Mouse (Mus musculus) embryonic fibroblast, embryonic 13.5 days (primary cell): ENCODE measurements around the gene Abca17. TPM values are rescaled to one million over a fixed set of nuclear protein-coding genes. Genes with fewer than 3 reads are reported as not detected.

Experiments used
- H3K27ac ChIP-seq: 2 replicates; pipeline ENCODE4 v1.5.1; 2012; ENCODE audit warnings: low read length, control low read depth, inconsistent platforms; ENCODE audit not compliant: insufficient read depth
- H3K4me1 ChIP-seq: 2 replicates; pipeline ENCODE4 v1.6.1; 2011; ENCODE audit warnings: low read length; ENCODE audit not compliant: control insufficient read depth, insufficient read depth
- H3K4me3 ChIP-seq: 2 replicates; pipeline ENCODE4 v1.5.1; 2011; ENCODE audit warnings: mild to moderate bottlenecking, control low read depth, low read length; ENCODE audit not compliant: insufficient read depth
- CTCF ChIP-seq: IDR thresholded peaks from 2 replicates; pipeline ENCODE4 v1.5.1; 2011; ENCODE audit warnings: mild to moderate bottlenecking, control low read depth, low read length, moderate library complexity, borderline replicate concordance; ENCODE audit not compliant: insufficient read depth
- POLR2A ChIP-seq: IDR thresholded peaks from 2 replicates; pipeline ENCODE4 v1.6.1; 2011; ENCODE audit warnings: low read depth, mild to moderate bottlenecking, control low read depth, low read length, moderate library complexity
- polyA plus RNA-seq: library from polyadenylated mRNA; stranded (reverse); fragments of >200 nt; gene quantifications from 2 replicates; pipeline ENCODE4 v1.2.4, GENCODE M21; 2011; ENCODE audit warnings: low read depth; ENCODE audit not compliant: missing spikeins, insufficient read length

The Abca17 gene
- polyA plus RNA-seq, 1 experiment: not detected

GRCm38 (mm10) chr17:24349176-24349575 is 1.7 kb downstream of the Abca17 start:
- H3K4me1 ChIP-seq: no peaks in the 10 kb centered on the region
- no peak overlapping the region for H3K4me3 ChIP-seq
- no peak overlapping the region for H3K27ac ChIP-seq
- no peak for TF ChIP-seq POLR2A

- Histone ChIP-seq H3K4me3 (no peak overlapping the region), H3K27ac (no peak overlapping the region), H3K4me1 (no peaks in the 10 kb centered on the region)
- no peak for TF ChIP-seq CTCF
- no peak for TF ChIP-seq POLR2A
Observed at GRCm38 (mm10) chr17:24346831-24347230, 4.0 kb downstream of the Abca17 start.

- Histone ChIP-seq H3K4me1 (no peaks in the 10 kb centered on the region), H3K27ac (no peak overlapping the region), H3K4me3 (no peak overlapping the region)
- TF ChIP-seq POLR2A: no peak
- no peak for TF ChIP-seq CTCF
Observed at GRCm38 (mm10) chr17:24344672-24345071, 6.2 kb downstream of the Abca17 start.

- H3K4me1 ChIP-seq: no peaks in the 10 kb centered on the region
- H3K27ac ChIP-seq: no peak overlapping the region
- H3K4me3 ChIP-seq: no peak overlapping the region
- TF ChIP-seq CTCF: no peak
- TF ChIP-seq POLR2A: no peak
Observed at GRCm38 (mm10) chr17:24327656-24328055, 23.2 kb downstream of the Abca17 start.

- no peak overlapping the region for H3K27ac ChIP-seq
- H3K4me1 ChIP-seq: no peaks in the 10 kb centered on the region
- TF ChIP-seq POLR2A: no peak
- no peak for TF ChIP-seq CTCF
- H3K4me3 ChIP-seq: no peak overlapping the region
Observed at GRCm38 (mm10) chr17:24325051-24325450, 25.8 kb downstream of the Abca17 start.

- Histone ChIP-seq H3K4me1 (no peaks in the 10 kb centered on the region), H3K4me3 (no peak overlapping the region), H3K27ac (no peak overlapping the region)
- no peak for TF ChIP-seq POLR2A
- TF ChIP-seq CTCF: no peak
Observed at GRCm38 (mm10) chr17:24320826-24321225, 30.0 kb downstream of the Abca17 start.

GRCm38 (mm10) chr17:24307500-24307899 is 43.4 kb downstream of the Abca17 start:
- no peak overlapping the region for H3K27ac ChIP-seq
- TF ChIP-seq POLR2A (no peak), CTCF (peak; percentile 50; the same call in 1 of the 2 replicates)
- no peak overlapping the region for H3K4me3 ChIP-seq
- no peaks in the 10 kb centered on the region for H3K4me1 ChIP-seq

GRCm38 (mm10) chr17:24300651-24301050 is 50.2 kb downstream of the Abca17 start:
- Histone ChIP-seq H3K4me3 (no peak overlapping the region), H3K27ac (no peak overlapping the region), H3K4me1 (no peaks in the 10 kb centered on the region)
- TF ChIP-seq POLR2A: no peak
- TF ChIP-seq CTCF: no peak

GRCm38 (mm10) chr17:24289338-24289737 is 61.5 kb downstream of the Abca17 start:
- Histone ChIP-seq H3K27ac (no peak overlapping the region), H3K4me3 (no peak overlapping the region), H3K4me1 (no peaks in the 10 kb centered on the region)
- TF ChIP-seq POLR2A: no peak

- no peak overlapping the region for H3K4me3 ChIP-seq
- H3K27ac ChIP-seq: no peak overlapping the region
- no peaks in the 10 kb centered on the region for H3K4me1 ChIP-seq
- TF ChIP-seq CTCF: no peak
- TF ChIP-seq POLR2A: no peak
Observed at GRCm38 (mm10) chr17:24288477-24288876, 62.4 kb downstream of the Abca17 start.

- Histone ChIP-seq H3K27ac (no peak overlapping the region), H3K4me1 (no peaks in the 10 kb centered on the region), H3K4me3 (no peak overlapping the region)
- TF ChIP-seq POLR2A (no peak), CTCF (no peak)
Observed at GRCm38 (mm10) chr17:24285680-24286079, 65.2 kb downstream of the Abca17 start.
